Mouse (Mus musculus) hindbrain, embryonic 12.5 days (tissue): Measurements from ENCODE around the gene Clk1. TPM values are rescaled to one million over a fixed set of nuclear protein-coding genes. Genes with fewer than 3 reads are reported as not detected.

ENCODE experiments used
- ATAC-seq: fragments of 200-750 bp; cut with Nextera tagmentation; 2 replicates; pipeline ENCODE4 v1.8.0; 2017; ENCODE audit warnings: moderate TSS enrichment; ENCODE audit not compliant: low FRiP score
- H3K27ac ChIP-seq: fragments of 300-500 bp; sonication (generic); 2 replicates; pipeline ENCODE4 v1.5.1; 2016; ENCODE audit warnings: mild to moderate bottlenecking
- H3K27me3 ChIP-seq: fragments of 300-500 bp; sonication (generic); 2 replicates; pipeline ENCODE4 v1.6.1; 2016; ENCODE audit warnings: mild to moderate bottlenecking
- H3K36me3 ChIP-seq: fragments of 300-500 bp; sonication (generic); 2 replicates; pipeline ENCODE4 v1.6.1; 2016; ENCODE audit warnings: mild to moderate bottlenecking
- H3K4me1 ChIP-seq: fragments of 300-500 bp; sonication (generic); 2 replicates; pipeline ENCODE4 v1.6.1; 2016
- H3K4me2 ChIP-seq: fragments of 300-500 bp; sonication (generic); replicated peaks from 2 replicates; pipeline ENCODE4 v1.6.1; 2016; ENCODE audit warnings: mild to moderate bottlenecking
- H3K4me3 ChIP-seq: fragments of 300-500 bp; sonication (generic); 2 replicates; pipeline ENCODE4 v1.5.1; 2016; ENCODE audit warnings: mild to moderate bottlenecking
- H3K9ac ChIP-seq: fragments of 300-500 bp; sonication (generic); 2 replicates; pipeline ENCODE4 v1.6.1; 2016; ENCODE audit warnings: mild to moderate bottlenecking, moderate library complexity
- H3K9me3 ChIP-seq: fragments of 300-500 bp; sonication (generic); replicated peaks from 2 replicates; pipeline ENCODE4 v1.6.1; 2016; ENCODE audit warnings: mild to moderate bottlenecking
- WGBS: fragments of 180-500 bp; shearing (Covaris S2); methylation state at CpG from one replicate; pipeline ENCODE4 v1.1.7; 2016; 5-methylcytosine and 5-hydroxymethylcytosine counted together
- polyA plus RNA-seq: library from polyadenylated mRNA; unstranded; fragments of >200 nt; fragmentation: Nextera tagmentation; extraction: Ambion mirVana; gene quantifications from 2 replicates; pipeline ENCODE4 v1.2.1, GENCODE M21; 2016

Gene Clk1
- polyA plus RNA-seq, 1 experiment from 2014 or later: 182 TPM

DNA sequence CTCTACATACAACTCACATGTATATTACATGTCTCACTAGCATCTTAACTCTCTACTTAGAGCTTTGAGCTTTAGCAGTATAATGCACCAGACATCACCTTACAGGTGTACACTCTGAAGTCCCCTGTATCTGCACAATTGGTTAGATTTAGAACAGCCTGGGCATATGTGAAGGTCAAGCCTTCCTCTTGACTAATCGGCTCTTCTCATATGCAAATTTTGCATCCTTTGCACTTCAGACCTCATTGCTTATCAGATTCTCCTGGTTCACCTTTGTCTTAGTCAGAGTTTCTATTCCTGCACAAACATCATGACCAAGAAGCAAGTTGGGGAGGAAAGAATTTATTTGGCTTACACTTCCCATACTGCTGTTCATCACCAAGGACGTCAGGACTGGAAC is 54.1 kb downstream of the Clk1 start:
- Histone ChIP-seq H3K4me2 (no peak overlapping the region), H3K4me3 (no peak overlapping the region), H3K27me3 (no peaks in the 10 kb centered on the region), H3K36me3 (no peaks in the 10 kb centered on the region), H3K4me1 (no peaks in the 10 kb centered on the region), H3K27ac (no peak overlapping the region), H3K9ac (no peak overlapping the region), H3K9me3 (no peaks in the 10 kb centered on the region)
- 81% methylated on average over 2 of the region's 2 CpGs for WGBS
- no peak for ATAC-seq

DNA sequence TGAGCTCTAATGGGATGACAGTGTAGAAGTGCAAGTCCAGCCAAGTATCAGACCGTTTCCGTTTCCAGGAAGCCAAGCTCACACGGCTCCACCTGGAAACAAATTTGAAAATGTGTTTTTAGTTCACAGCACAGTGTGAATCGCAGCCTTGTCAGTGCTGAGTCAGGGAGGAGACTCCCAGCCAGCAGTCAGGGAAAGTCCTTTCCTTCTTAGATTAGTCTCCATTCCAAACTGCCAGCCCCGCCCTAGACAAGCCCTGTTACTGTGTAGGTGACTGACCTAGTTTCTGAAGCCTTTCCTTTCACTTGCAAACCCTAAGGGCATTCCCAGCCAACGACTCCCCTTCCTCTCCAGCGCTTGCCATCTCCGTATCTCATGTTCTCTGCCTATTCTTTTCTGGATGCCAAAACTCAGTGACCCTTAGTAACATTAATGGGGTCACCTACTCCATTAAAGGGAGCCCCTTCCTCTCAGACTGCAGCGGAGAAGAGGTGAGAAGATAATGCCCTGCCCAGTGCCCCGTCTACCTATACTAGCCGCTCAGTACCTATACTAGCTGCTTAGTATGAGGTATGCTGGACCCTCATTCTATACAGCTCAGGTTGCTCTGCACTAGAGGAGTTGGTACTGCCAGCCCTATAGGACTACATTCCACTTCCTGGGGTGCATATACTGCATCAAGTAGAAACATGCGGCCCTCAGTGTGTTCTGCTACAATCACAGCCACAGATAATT is 57.0 kb downstream of the Clk1 start:
- Histone ChIP-seq H3K9me3 (no peaks in the 10 kb centered on the region), H3K4me3 (no peak overlapping the region), H3K9ac (no peak overlapping the region), H3K4me1 (no peaks in the 10 kb centered on the region), H3K27me3 (no peaks in the 10 kb centered on the region), H3K4me2 (no peak overlapping the region), H3K27ac (no peak overlapping the region), H3K36me3 (no peaks in the 10 kb centered on the region)
- ATAC-seq: no peak
- WGBS: 78% methylated on average over 12 of the region's 12 CpGs

DNA sequence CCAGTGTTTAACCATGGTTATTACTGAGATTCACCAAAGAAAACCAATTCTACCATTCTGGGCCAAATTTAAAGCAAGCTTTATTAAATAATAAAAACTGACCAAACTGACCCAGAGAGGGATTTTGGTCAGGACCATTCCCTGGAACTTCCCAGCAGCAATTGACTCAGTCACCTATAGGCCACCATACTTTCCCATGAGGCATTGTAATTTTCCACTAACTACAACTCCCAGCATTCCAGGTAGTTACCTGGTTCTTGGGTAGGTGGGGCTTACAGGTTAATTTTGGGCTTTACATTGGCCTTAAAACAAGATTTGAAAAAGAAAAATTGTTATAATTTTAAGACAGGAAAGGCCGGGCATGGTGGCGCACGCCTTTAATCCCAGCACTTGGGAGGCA is 58.0 kb downstream of the Clk1 start:
- Histone ChIP-seq H3K4me3 (no peak overlapping the region), H3K36me3 (no peaks in the 10 kb centered on the region), H3K4me2 (no peak overlapping the region), H3K9ac (no peak overlapping the region), H3K27ac (no peak overlapping the region), H3K9me3 (no peaks in the 10 kb centered on the region), H3K27me3 (no peaks in the 10 kb centered on the region), H3K4me1 (no peaks in the 10 kb centered on the region)
- 97% methylated on average over 3 of the region's 3 CpGs for WGBS
- ATAC-seq: no peak

DNA sequence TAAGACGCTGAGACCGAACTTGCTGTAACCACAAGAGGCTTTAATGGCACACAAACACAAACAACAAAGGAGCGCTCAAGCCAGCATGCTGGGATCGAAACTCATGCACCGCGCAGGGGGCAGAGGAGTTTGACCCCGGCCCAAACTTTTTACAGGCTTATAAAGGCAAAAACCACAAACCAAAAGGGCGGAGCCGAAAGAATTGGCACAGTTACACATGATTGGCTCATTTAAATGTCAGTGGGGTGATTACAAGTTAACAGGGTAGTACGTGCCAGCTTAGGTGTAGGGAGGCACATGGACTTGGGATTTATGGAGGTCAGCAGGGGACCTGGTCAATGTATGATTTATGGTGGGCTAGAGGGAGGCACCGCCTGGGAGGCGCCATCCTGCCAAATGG is 59.3 kb downstream of the Clk1 start:
- ATAC-seq: no peak
- Histone ChIP-seq H3K9ac (no peak overlapping the region), H3K4me1 (no peaks in the 10 kb centered on the region), H3K36me3 (no peaks in the 10 kb centered on the region), H3K4me3 (no peak overlapping the region), H3K27me3 (no peaks in the 10 kb centered on the region), H3K9me3 (no peaks in the 10 kb centered on the region), H3K27ac (no peak overlapping the region), H3K4me2 (no peak overlapping the region)
- WGBS: 91% methylated on average over 12 of the region's 12 CpGs

DNA sequence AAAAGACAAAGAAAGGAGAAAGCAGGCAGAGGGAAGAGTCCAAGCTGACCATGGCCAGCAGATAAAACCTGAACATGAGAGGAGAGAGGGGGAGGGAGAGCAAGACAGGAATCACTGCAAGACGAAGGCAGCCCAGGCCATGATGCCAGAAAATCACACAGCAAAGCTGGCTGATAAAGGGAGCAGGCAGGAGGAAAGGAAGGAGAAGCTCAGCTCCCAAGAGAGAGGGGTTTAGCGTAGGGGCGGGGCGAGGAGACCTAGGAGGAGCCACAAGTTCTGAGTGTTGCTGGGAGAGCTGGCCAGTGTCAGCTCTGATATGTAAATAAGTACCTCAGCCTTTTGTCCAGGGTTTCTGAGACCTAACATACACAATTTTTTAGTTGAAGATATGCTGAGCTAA is 61.6 kb downstream of the Clk1 start:
- Histone ChIP-seq H3K36me3 (no peaks in the 10 kb centered on the region), H3K4me2 (no peak overlapping the region), H3K27me3 (no peaks in the 10 kb centered on the region), H3K9ac (no peak overlapping the region), H3K4me3 (no peak overlapping the region), H3K27ac (no peak overlapping the region), H3K4me1 (no peaks in the 10 kb centered on the region), H3K9me3 (no peaks in the 10 kb centered on the region)
- ATAC-seq: no peak
- 66% methylated on average over 4 of the region's 4 CpGs for WGBS

Other genes starting within 250 kb of the Clk1 start
- gene Aox4, start 213.7 kb downstream of the Clk1 start, polyA plus RNA-seq: 0.04 TPM in 1 of 2 replicates, not detected in the other
- 0.04 TPM in 1 of 2 replicates, not detected in the other for gene Aox2, start 145.7 kb downstream of the Clk1 start, polyA plus RNA-seq
- gene Bzw1, start 31.2 kb downstream of the Clk1 start, polyA plus RNA-seq: 436 and 455 TPM in 2 replicates
- 48.9 and 51.7 TPM in 2 replicates for gene Nif3l1, start 21.1 kb upstream of the Clk1 start, polyA plus RNA-seq
- 43.9 and 48.2 TPM in 2 replicates for gene Ppil3, start 21.4 kb upstream of the Clk1 start, polyA plus RNA-seq
- gene Orc2, start 81.0 kb upstream of the Clk1 start, polyA plus RNA-seq: 34.0 and 34.4 TPM in 2 replicates
- gene Fam126b, start 162.3 kb upstream of the Clk1 start, polyA plus RNA-seq: 8.8 and 10.2 TPM in 2 replicates
- 153 and 161 TPM in 2 replicates for gene Ndufb3, start 162.3 kb upstream of the Clk1 start, polyA plus RNA-seq